Mouse (Mus musculus) layer of hippocampus, postnatal 14 days (tissue): ENCODE measurements at regions not wholly inside any gene's neighbourhood (a gene's known extent, or its start where the extent isn't known, plus 50 kb on each side); places are given as distances from the start of the nearest gene placed in this dataset.

Experiments used
- DNase-seq, 2 experiments: peaks; one replicate each; pipeline ENCODE4 v3.0.0; 2021 to 2022; ENCODE audit warnings: low spot score in 2 of 2, mixed read lengths in 1 of 2

GRCm38 (mm10) chr15:59206636-59207035, 317.5 kb downstream of the Gm49356 start:
- no peak for DNase-seq

- no peak for DNase-seq
These were observed 318.9 kb downstream of the Gm49356 start for GRCm38 (mm10) chr15:59207976-59208375.

- no peak for DNase-seq
These were observed 323.3 kb downstream of the Gm49356 start for GRCm38 (mm10) chr15:59212362-59212761.

- DNase-seq: no peak
These were observed 325.0 kb downstream of the Gm49356 start for GRCm38 (mm10) chr15:59214096-59214495.

GRCm38 (mm10) chr15:59215239-59215638, 326.1 kb downstream of the Gm49356 start:
- DNase-seq: no peak

GRCm38 (mm10) chr15:59217481-59217880, 328.4 kb downstream of the Gm49356 start:
- no peak for DNase-seq

- DNase-seq: no peak
These were observed 329.8 kb downstream of the Gm49356 start for GRCm38 (mm10) chr15:59218916-59219315.

- no peak for DNase-seq
These were observed 336.5 kb downstream of the Gm49356 start for GRCm38 (mm10) chr15:59225637-59226036.

- DNase-seq: no peak
These were observed 338.2 kb downstream of the Gm49356 start for GRCm38 (mm10) chr15:59227293-59227692.

- no peak for DNase-seq
These were observed 341.4 kb downstream of the Gm49356 start for GRCm38 (mm10) chr15:59230536-59230935.

GRCm38 (mm10) chr15:59231703-59232102, 342.6 kb downstream of the Gm49356 start:
- DNase-seq: no peak

GRCm38 (mm10) chr15:59232290-59232689, 343.2 kb downstream of the Gm49356 start:
- DNase-seq: no peak

GRCm38 (mm10) chr15:59237446-59238161, 348.5 kb downstream of the Gm49356 start:
- no peak for DNase-seq

- no peak for DNase-seq
These were observed 352.7 kb downstream of the Gm49356 start for GRCm38 (mm10) chr15:59241752-59242151.

- DNase-seq: no peak
These were observed 357.0 kb downstream of the Gm49356 start for GRCm38 (mm10) chr15:59245927-59246649.

- DNase-seq: no peak
These were observed 359.6 kb downstream of the Gm49356 start for GRCm38 (mm10) chr15:59248477-59249260.

- no peak for DNase-seq
These were observed 372.3 kb downstream of the Gm49356 start for GRCm38 (mm10) chr15:59261380-59261779.

- no peak for DNase-seq
These were observed 373.3 kb downstream of the Gm49356 start for GRCm38 (mm10) chr15:59262380-59262779.

GRCm38 (mm10) chr15:59263433-59264328, 374.6 kb downstream of the Gm49356 start:
- DNase-seq: peak in 1 of 2 experiments; percentile 18
